Mouse (Mus musculus) lung, postnatal 4 days (tissue): ENCODE data around the gene Brd4.

Source experiments
- DNase-seq, 2 experiments: peaks; one replicate each; pipeline ENCODE4 v3.0.0; 2021

Gene Brd4

GRCm38 (mm10) chr17:32165266-32165802 lies 119.2 kb downstream of the Brd4 start:
- peak in 1 of 2 experiments; percentile 27 for DNase-seq

GRCm38 (mm10) chr17:32164780-32165179 lies 119.7 kb downstream of the Brd4 start:
- DNase-seq, result no peak

GRCm38 (mm10) chr17:32163910-32164650 lies 120.4 kb downstream of the Brd4 start:
- peak; percentile 43 to 63 for DNase-seq

GRCm38 (mm10) chr17:32162112-32162850 lies 122.2 kb downstream of the Brd4 start:
- DNase-seq, result peak; percentile 84 to 87

- no peak for DNase-seq
Measured at GRCm38 (mm10) chr17:32160882-32161281, 123.6 kb downstream of the Brd4 start.

- no peak for DNase-seq
Measured at GRCm38 (mm10) chr17:32158841-32159240, 125.7 kb downstream of the Brd4 start.

- DNase-seq, result no peak
Measured at GRCm38 (mm10) chr17:32146718-32147117, 137.8 kb downstream of the Brd4 start.
